Mouse (Mus musculus) CH12.LX (cell line): ENCODE measurements around the gene Slc16a7. TPM values are rescaled to one million over a fixed set of nuclear protein-coding genes. Genes with fewer than 3 reads are reported as not detected.

Source experiments
- DNase-seq: peaks from one replicate; pipeline ENCODE4 v3.0.0-alpha.2; 2013; ENCODE audit errors: extremely low read depth
- H3K27ac ChIP-seq: 2 replicates; pipeline ENCODE4 v1.5.1; 2012; ENCODE audit warnings: low read depth, mild to moderate bottlenecking, control low read depth, moderate library complexity; ENCODE audit not compliant: insufficient read depth
- H3K27me3 ChIP-seq: replicated peaks from 2 replicates; pipeline ENCODE3; 2012; ENCODE audit warnings: inconsistent platforms
- H3K36me3 ChIP-seq, 2 experiments: replicated peaks in 1 of 2; 2 replicates each; pipeline versions ENCODE3 to v1.6.1; 2012; ENCODE audit warnings: inconsistent platforms in 1 of 2, low read length in 1 of 2, mild to moderate bottlenecking in 1 of 2, mixed read lengths in 1 of 2, moderate library complexity in 1 of 2; ENCODE audit not compliant: control insufficient read depth in 1 of 2, insufficient read depth in 1 of 2
- H3K4me1 ChIP-seq, 2 experiments: 2 replicates each; pipeline ENCODE4 v1.6.1; 2012; ENCODE audit warnings: inconsistent platforms in 1 of 2, moderate library complexity in 1 of 2; ENCODE audit not compliant: insufficient read depth in 2 of 2, control insufficient read depth in 1 of 2
- H3K4me2 ChIP-seq: 2 replicates; pipeline ENCODE4 v1.6.1; 2012; ENCODE audit warnings: low read depth, mild to moderate bottlenecking, control low read depth; ENCODE audit not compliant: poor library complexity, insufficient read depth, severe bottlenecking
- H3K4me3 ChIP-seq, 3 experiments: fragments of 150-350 bp in 1 of 3; sonication (generic) in 1 of 3; replicated peaks in 1 of 3; 2 replicates each; pipeline versions ENCODE3 to v1.5.1; 2011 to 2012; ENCODE audit warnings: low read depth in 2 of 3, low read length in 2 of 3, mild to moderate bottlenecking in 2 of 3, moderate library complexity in 2 of 3, control low read depth in 1 of 3, improper control_type of control experiment in 1 of 3, inconsistent platforms in 1 of 3, mixed read lengths in 1 of 3; ENCODE audit not compliant: poor library complexity in 1 of 3
- H3K79me2 ChIP-seq: replicated peaks from 2 replicates; pipeline ENCODE4 v1.6.1; 2012; ENCODE audit warnings: mild to moderate bottlenecking, moderate library complexity; ENCODE audit not compliant: control insufficient read depth, poor library complexity, insufficient read depth, severe bottlenecking; ENCODE audit errors: extremely low read depth
- H3K9ac ChIP-seq: 2 replicates; pipeline ENCODE4 v1.6.1; 2012; ENCODE audit warnings: low read depth, mild to moderate bottlenecking, control low read depth, moderate library complexity; ENCODE audit not compliant: insufficient read depth
- H3K9me3 ChIP-seq: replicated peaks from 2 replicates; pipeline ENCODE3; 2012; ENCODE audit warnings: low read length, inconsistent platforms, mixed read lengths
- CHD1 ChIP-seq: IDR thresholded peaks from 2 replicates; pipeline ENCODE4 v1.6.1; 2012; ENCODE audit warnings: low read depth, low read length, improper control_type of control experiment, inconsistent platforms
- CTCF ChIP-seq, 2 experiments: IDR thresholded peaks in 1 of 2; conservative IDR thresholded peaks in 1 of 2; 2 replicates each; pipeline ENCODE4 v1.5.1; 2011 to 2012; ENCODE audit warnings: low read depth in 2 of 2, low read length in 2 of 2, improper control_type of control experiment in 1 of 2, inconsistent platforms in 1 of 2, mild to moderate bottlenecking in 1 of 2, moderate library complexity in 1 of 2
- E2F4 ChIP-seq: IDR thresholded peaks from 2 replicates; pipeline ENCODE4 v1.6.1; 2011; ENCODE audit warnings: low read depth, low read length, improper control_type of control experiment; ENCODE audit not compliant: insufficient replicate concordance
- EP300 ChIP-seq: IDR thresholded peaks from 2 replicates; pipeline ENCODE4 v1.6.1; 2011; ENCODE audit warnings: low read length, improper control_type of control experiment
- ETS1 ChIP-seq: conservative IDR thresholded peaks from 2 replicates; pipeline ENCODE4 v1.6.1; 2012; ENCODE audit warnings: low read depth, mild to moderate bottlenecking, inconsistent platforms, low read length, improper control_type of control experiment, moderate library complexity
- GABPA ChIP-seq: IDR thresholded peaks from 2 replicates; pipeline ENCODE4 v1.6.1; 2012; ENCODE audit warnings: low read depth, low read length, improper control_type of control experiment, inconsistent platforms; ENCODE audit not compliant: insufficient replicate concordance
- IRF4 ChIP-seq: IDR thresholded peaks from 2 replicates; pipeline ENCODE4 v1.6.1; 2014; ENCODE audit warnings: low read depth, mild to moderate bottlenecking, inconsistent platforms, low read length, improper control_type of control experiment
- JUN ChIP-seq: IDR thresholded peaks from 2 replicates; pipeline ENCODE4 v1.6.1; 2011; ENCODE audit warnings: low read depth, mild to moderate bottlenecking, low read length, improper control_type of control experiment, moderate library complexity; ENCODE audit not compliant: insufficient read depth
- JUND ChIP-seq: conservative IDR thresholded peaks from 2 replicates; pipeline ENCODE4 v1.6.1; 2011; ENCODE audit warnings: low read depth, low read length, improper control_type of control experiment
- MAFK ChIP-seq: IDR thresholded peaks from 2 replicates; pipeline ENCODE4 v1.6.1; 2011; ENCODE audit warnings: low read length, improper control_type of control experiment; ENCODE audit not compliant: insufficient replicate concordance
- MAX ChIP-seq: IDR thresholded peaks from 2 replicates; pipeline ENCODE4 v1.6.1; 2011; ENCODE audit warnings: low read length, improper control_type of control experiment
- MAZ ChIP-seq: IDR thresholded peaks from 2 replicates; pipeline ENCODE4 v1.6.1; 2012; ENCODE audit warnings: low read depth, mild to moderate bottlenecking, inconsistent platforms, low read length, improper control_type of control experiment, moderate library complexity
- MYC ChIP-seq: IDR thresholded peaks from 2 replicates; pipeline ENCODE4 v1.6.1; 2011; ENCODE audit warnings: low read depth, mild to moderate bottlenecking, improper control_type of control experiment, low read length
- NELFE ChIP-seq: IDR thresholded peaks from 2 replicates; pipeline ENCODE4 v1.6.1; 2011; ENCODE audit warnings: low read depth, low read length, improper control_type of control experiment
- NRF1 ChIP-seq: IDR thresholded peaks from 2 replicates; pipeline ENCODE4 v1.6.1; 2014; ENCODE audit warnings: low read depth, mild to moderate bottlenecking, inconsistent platforms, low read length, improper control_type of control experiment, moderate library complexity
- PAX5 ChIP-seq: IDR thresholded peaks from 2 replicates; pipeline ENCODE4 v1.6.1; 2012; ENCODE audit warnings: low read length, inconsistent platforms, mixed read lengths
- POLR2A ChIP-seq: IDR thresholded peaks from 2 replicates; pipeline ENCODE4 v1.6.1; 2011; ENCODE audit warnings: low read depth, mild to moderate bottlenecking, improper control_type of control experiment, low read length
- POLR2AphosphoS2 ChIP-seq: IDR thresholded peaks from 2 replicates; pipeline ENCODE4 v1.6.1; 2011; ENCODE audit warnings: low read depth, low read length, improper control_type of control experiment
- RAD21 ChIP-seq: IDR thresholded peaks from 2 replicates; pipeline ENCODE4 v1.6.1; 2011; ENCODE audit warnings: low read depth, mild to moderate bottlenecking, low read length, improper control_type of control experiment, moderate library complexity
- RCOR1 ChIP-seq: conservative IDR thresholded peaks from 2 replicates; pipeline ENCODE4 v1.6.1; 2012; ENCODE audit warnings: low read depth, mild to moderate bottlenecking, inconsistent platforms, low read length, improper control_type of control experiment
- SIN3A ChIP-seq: IDR thresholded peaks from 2 replicates; pipeline ENCODE4 v1.6.1; 2012; ENCODE audit warnings: low read length, improper control_type of control experiment, inconsistent platforms
- SMC3 ChIP-seq: IDR thresholded peaks from 2 replicates; pipeline ENCODE4 v1.6.1; 2011; ENCODE audit warnings: low read depth, low read length, improper control_type of control experiment
- TCF12 ChIP-seq: IDR thresholded peaks from 2 replicates; pipeline ENCODE4 v1.6.1; 2014; ENCODE audit warnings: low read depth, mild to moderate bottlenecking, inconsistent platforms, low read length, improper control_type of control experiment
- USF1 ChIP-seq: IDR thresholded peaks from 2 replicates; pipeline ENCODE4 v1.6.1; 2014; ENCODE audit warnings: low read depth, mild to moderate bottlenecking, inconsistent platforms, low read length, improper control_type of control experiment
- USF2 ChIP-seq: conservative IDR thresholded peaks from 2 replicates; pipeline ENCODE4 v1.6.1; 2011; ENCODE audit warnings: low read depth, low read length, improper control_type of control experiment
- ZKSCAN1 ChIP-seq: IDR thresholded peaks from 2 replicates; pipeline ENCODE4 v1.6.1; 2012; ENCODE audit warnings: low read depth, inconsistent platforms, low read length, improper control_type of control experiment, borderline replicate concordance
- ZMIZ1 ChIP-seq: IDR thresholded peaks from 2 replicates; pipeline ENCODE4 v1.6.1; 2012; ENCODE audit warnings: low read depth, mild to moderate bottlenecking, inconsistent platforms, low read length, improper control_type of control experiment
- dilution Hi-C: fragments of 300-500 bp; cut with MboI; formaldehyde crosslinking; loops from 2 replicates; pipeline ENCODE4 v1.14.3; 2020; ENCODE audit warnings: low sequenced_read_pairs; ENCODE audit not compliant: extremely low pct_unique_long_range_greater_than_20kb, extremely low pct_ligation_motif_present
- in situ Hi-C: fragments of 300-500 bp; cut with MboI; formaldehyde crosslinking; loops from 3 replicates; pipeline ENCODE4 v1.14.3; 2019; ENCODE audit warnings: low sequenced_read_pairs, low pct_ligation_motif_present, low pct_unique_long_range_greater_than_20kb, mixed read lengths
- polyA plus RNA-seq: library from polyadenylated mRNA; unstranded; fragments of >175 nt; gene quantifications from 2 replicates; pipeline ENCODE4 v1.2.1, GENCODE M21; 2012; ENCODE audit warnings: low read depth; ENCODE audit not compliant: insufficient read length
- total RNA-seq, 2 experiments: library from RNA; depleted of rRNA; stranded (reverse); fragments of 300-350 nt in 1 of 2; fragments of >200 nt in 1 of 2; gene quantifications; 2 replicates each; pipeline ENCODE4 v1.2.3; 2012 to 2014

The Slc16a7 gene
- not detected in 2 replicates for total RNA-seq (2012; rRNA removed)
- not detected in 2 replicates for total RNA-seq (2014; rRNA removed)
- not detected in 2 replicates for polyA plus RNA-seq

DNA sequence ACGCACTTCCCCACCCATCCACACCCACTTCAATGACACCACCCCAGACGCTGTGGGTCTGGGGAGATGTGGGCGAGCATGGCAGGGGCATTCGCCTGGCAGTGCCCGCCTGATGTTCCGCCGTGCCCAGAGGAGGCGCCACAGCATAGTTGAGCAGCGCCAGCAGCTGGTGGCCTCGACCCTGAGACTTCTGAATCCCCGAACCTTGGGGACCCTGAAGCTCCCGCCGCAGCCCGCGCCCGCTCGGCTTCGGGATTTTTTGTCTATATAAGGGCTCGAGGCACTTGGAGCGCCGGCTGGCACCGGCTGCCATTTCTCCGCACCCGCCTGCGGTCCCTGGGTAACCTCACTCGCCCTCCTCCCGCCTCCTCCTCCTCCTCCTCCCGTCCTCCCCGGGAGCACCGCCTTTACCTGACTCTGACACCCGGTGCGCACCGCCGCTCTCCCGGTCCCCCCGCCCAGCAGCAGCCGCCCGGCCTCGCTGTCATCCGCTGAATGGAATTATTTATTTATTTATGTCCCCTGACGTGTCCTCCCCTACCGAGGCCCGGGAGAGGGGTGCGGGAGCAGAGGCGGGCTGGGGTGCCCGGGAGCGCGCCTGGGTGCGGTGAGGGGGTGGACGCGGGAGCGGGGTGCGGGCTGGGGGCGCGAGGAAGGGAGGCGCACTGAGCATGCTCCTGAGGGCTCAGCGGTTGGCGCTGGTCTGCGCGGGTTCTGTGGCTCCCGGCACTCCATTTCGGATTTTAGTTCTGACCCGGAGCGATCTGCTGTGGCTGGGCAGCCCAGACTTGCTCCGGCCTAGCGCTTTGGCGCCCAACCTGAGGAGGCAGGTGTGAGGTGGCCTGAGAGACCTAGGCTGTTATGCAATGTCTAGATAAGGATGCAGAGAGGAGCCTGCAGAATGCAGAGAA, at the start of gene Slc16a7:
TSS of gene Slc16a7 (minus strand) at position 590 of the 911 bp plus-strand sequence.
- TF ChIP-seq MAFK (no peak), ZKSCAN1 (no peak), SIN3A (no peak), E2F4 (no peak), NELFE (no peak), RCOR1 (no peak), MYC (no peak), POLR2AphosphoS2 (no peak), MAX (no peak), JUN (no peak), CHD1 (no peak), NRF1 (no peak), JUND (no peak), IRF4 (no peak), RAD21 (no peak), ZMIZ1 (no peak), POLR2A (no peak), USF2 (no peak), PAX5 (no peak), TCF12 (no peak)
- Histone ChIP-seq H3K4me1 (no peaks in the 10 kb centered on the region), H3K36me3 (no peaks in the 10 kb centered on the region), H3K4me2 (no peak within 1 kb of the TSS), H3K4me3 (no peak within 1 kb of the TSS), H3K79me2 (no peaks in the 10 kb centered on the region), H3K9me3 (peaks cover 71% of the 10 kb centered on the region), H3K27ac (no peak within 1 kb of the TSS), H3K9ac (no peak within 1 kb of the TSS), H3K27me3 (no peaks in the 10 kb centered on the region)
- no peak for DNase-seq
- in situ Hi-C loops (no loop called here), dilution Hi-C loops (no loop called here)

DNA sequence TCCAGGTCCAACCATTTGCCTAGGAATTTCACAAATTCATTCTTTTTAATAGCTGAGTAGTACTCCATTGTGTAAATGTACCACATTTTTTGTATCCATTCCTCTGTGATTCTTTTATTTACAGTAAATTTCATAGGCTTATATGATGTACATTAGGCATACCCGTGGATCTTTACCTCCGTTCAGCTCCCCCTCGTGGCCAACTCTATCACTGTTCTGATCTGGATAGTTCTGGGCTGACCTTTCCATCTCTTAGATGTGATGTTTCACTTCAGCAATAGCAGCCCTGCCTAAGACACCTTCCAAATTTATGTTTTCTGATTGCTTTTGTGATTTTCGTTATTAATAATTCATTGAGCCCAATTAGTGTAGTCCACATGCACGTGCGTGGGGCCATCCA, 29.5 kb upstream of the Slc16a7 start:
- no peak for TF ChIP-seq EP300
- no peak for TF ChIP-seq NRF1
- no peak for TF ChIP-seq SIN3A
- no peak for TF ChIP-seq MAFK
- TF ChIP-seq GABPA: no peak
- TF ChIP-seq MAZ: no peak
- no peak for TF ChIP-seq CHD1
- TF ChIP-seq JUN: no peak
- TF ChIP-seq ETS1: no peak
- TF ChIP-seq CTCF (conservative IDR thresholded peaks at IDR 0.05 in 1 of 2, IDR thresholded peaks at IDR 0.05 in 1 of 2; ENCODE audit: low read depth in 2 of 2, low read length in 2 of 2): no peak
- TF ChIP-seq USF1: no peak
- TF ChIP-seq SMC3: no peak
- no peak for TF ChIP-seq IRF4
- H3K4me1 ChIP-seq: no peaks in the 10 kb centered on the region
- H3K27me3 ChIP-seq: no peaks in the 10 kb centered on the region
- no peak for DNase-seq
- no peak overlapping the region for H3K9ac ChIP-seq
- H3K4me2 ChIP-seq: no peak overlapping the region
- peaks cover 31% of the 10 kb centered on the region for H3K9me3 ChIP-seq
- H3K36me3 ChIP-seq: no peaks in the 10 kb centered on the region
- dilution Hi-C loops: no loop called here
- in situ Hi-C loops: no loop called here
- H3K27ac ChIP-seq: no peak overlapping the region
- no peak overlapping the region for H3K4me3 ChIP-seq
- no peaks in the 10 kb centered on the region for H3K79me2 ChIP-seq
